1 mouse cellular context compared by ENCODE assay signal in genomic region chr17:84674048-84674447, GRCm38 (mm10).
TF ChIP-seq lines count a peak whose summit lies in the region.

No protein-coding gene starts in this region.

TF ChIP-seq in CH12.LX, 34 proteins besides CTCF, POLR2A, EP300 and RAD21:
- TF ChIP-seq KAT2A (IDR thresholded peaks at IDR 0.05; ENCODE audit: insufficient replicate concordance, low read length) (no peak), ZKSCAN1 (IDR thresholded peaks at IDR 0.05; ENCODE audit: borderline replicate concordance, low read depth, low read length) (no peak), USF2 (conservative IDR thresholded peaks at IDR 0.05; ENCODE audit: low read depth, low read length) (no peak), ZNF384 (IDR thresholded peaks at IDR 0.05; ENCODE audit: low read depth, low read length) (no peak), TCF12 (IDR thresholded peaks at IDR 0.05; ENCODE audit: low read depth, low read length) (no peak), ZC3H11A (IDR thresholded peaks at IDR 0.05; ENCODE audit: low read depth, low read length) (no peak), JUND (conservative IDR thresholded peaks at IDR 0.05; ENCODE audit: low read depth, low read length) (no peak), CHD1 (IDR thresholded peaks at IDR 0.05; ENCODE audit: low read depth, low read length) (no peak), ELF1 (IDR thresholded peaks at IDR 0.05; ENCODE audit: low read depth, low read length) (no peak), IRF4 (IDR thresholded peaks at IDR 0.05; ENCODE audit: low read depth, low read length) (no peak), MEF2A (IDR thresholded peaks at IDR 0.05; ENCODE audit: borderline replicate concordance, low read depth, low read length) (no peak), SMC3 (IDR thresholded peaks at IDR 0.05; ENCODE audit: low read depth, low read length) (no peak), MAX (IDR thresholded peaks at IDR 0.05; ENCODE audit: low read length) (no peak), POLR2AphosphoS2 (IDR thresholded peaks at IDR 0.05; ENCODE audit: low read depth, low read length) (no peak), CHD2 (IDR thresholded peaks at IDR 0.05; ENCODE audit: low read length) (no peak), MYC (IDR thresholded peaks at IDR 0.05; ENCODE audit: low read depth, low read length) (no peak), JUN (IDR thresholded peaks at IDR 0.05; ENCODE audit: insufficient read depth, low read depth, low read length) (no peak), TBP (conservative IDR thresholded peaks at IDR 0.05; ENCODE audit: low read depth, low read length) (no peak)
